Mouse (Mus musculus): ENCODE results near the gene Rasal1.

Rasal1 gene

DNA sequence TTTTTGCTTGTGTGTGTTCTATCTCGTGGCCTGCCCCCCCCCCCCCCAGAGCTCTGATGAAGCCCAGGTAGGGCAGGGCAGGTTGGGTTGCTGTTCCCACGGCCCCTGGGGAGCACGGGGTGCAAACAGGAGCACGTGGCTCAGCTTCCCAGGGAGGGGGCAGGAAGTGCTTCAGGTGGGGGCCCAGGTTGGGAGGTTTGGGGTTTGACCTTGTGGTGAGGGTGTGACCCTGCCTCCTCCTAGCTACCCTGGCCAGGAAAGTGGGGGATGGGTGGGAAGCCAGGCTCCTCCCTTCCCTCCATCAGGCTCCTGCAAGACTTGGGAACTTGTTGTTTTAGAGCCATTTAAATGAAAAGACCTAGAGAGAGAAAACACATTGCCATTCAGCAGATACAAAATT lies 39.8 kb downstream of the Rasal1 start:
- in situ Hi-C loops (cut with MboI, MseI) = no loop called here

GRCm38 (mm10) chr5:120690417-120690816 lies 41.8 kb downstream of the Rasal1 start:
- in situ Hi-C loops (cut with MboI, MseI) = no loop called here

DNA sequence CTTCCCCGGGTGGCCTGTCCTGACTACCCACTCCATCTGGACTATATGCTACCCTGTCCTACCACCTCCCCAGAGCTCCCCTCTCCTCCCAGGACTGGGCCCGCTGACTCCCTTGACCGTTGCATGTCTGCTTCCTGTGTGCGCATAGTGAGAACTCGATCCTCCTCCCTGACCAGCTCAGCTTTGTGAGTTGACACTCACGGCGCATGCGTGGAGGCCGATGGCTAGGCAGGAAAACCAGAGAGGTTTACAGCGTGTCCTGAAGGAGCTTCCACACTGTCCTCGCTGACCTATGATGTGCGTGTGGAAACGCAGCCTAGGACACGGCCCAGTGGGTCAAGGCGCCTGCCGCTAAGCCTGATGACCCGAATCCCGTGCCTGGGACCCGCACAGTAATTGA lies 43.4 kb downstream of the Rasal1 start:
- in situ Hi-C loops (cut with MboI, MseI) = no loop called here

DNA sequence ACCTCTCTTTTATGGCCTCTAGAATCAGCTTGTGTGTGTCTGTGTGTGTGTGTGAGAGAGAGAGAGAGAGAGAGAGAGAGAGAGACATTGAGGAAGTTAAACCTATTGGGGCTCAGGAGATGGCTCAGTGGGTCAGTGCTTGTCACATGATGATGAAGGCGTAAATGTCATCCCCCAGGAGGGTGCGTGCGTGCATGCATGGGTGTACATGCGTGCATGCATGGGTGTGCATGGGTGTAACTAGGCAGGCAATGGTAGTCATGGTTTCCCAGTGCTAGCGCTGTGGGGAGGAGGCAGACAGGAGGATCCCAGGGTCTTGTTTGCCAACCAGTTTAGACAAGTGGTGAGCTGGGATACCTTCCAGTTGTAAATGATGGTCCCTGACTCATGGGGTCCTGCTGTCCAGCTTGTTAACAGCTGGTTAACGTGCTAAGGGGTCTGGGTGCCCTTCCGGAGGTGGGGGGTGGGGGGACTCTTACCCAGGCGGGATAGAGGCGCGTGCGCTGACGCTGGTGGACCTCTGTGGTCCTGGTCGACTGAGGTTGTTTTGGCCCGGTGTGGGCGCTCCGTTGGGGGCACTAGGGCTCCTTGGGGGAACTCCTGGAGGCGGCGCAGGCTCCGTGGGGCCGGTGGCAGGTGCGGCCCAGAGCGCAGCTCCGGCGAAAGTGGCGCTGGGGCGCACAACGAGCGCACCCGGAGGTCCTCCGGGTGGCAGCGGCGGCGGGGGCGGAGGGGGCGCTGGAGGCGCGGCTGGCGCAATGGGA lies 45.5 kb downstream of the Rasal1 start:
- in situ Hi-C loops (cut with MboI, MseI) = no loop called here

- in situ Hi-C loops (cut with MboI, MseI) = no loop called here
Measured at GRCm38 (mm10) chr5:120694695-120695074, 46.1 kb downstream of the Rasal1 start.

DNA sequence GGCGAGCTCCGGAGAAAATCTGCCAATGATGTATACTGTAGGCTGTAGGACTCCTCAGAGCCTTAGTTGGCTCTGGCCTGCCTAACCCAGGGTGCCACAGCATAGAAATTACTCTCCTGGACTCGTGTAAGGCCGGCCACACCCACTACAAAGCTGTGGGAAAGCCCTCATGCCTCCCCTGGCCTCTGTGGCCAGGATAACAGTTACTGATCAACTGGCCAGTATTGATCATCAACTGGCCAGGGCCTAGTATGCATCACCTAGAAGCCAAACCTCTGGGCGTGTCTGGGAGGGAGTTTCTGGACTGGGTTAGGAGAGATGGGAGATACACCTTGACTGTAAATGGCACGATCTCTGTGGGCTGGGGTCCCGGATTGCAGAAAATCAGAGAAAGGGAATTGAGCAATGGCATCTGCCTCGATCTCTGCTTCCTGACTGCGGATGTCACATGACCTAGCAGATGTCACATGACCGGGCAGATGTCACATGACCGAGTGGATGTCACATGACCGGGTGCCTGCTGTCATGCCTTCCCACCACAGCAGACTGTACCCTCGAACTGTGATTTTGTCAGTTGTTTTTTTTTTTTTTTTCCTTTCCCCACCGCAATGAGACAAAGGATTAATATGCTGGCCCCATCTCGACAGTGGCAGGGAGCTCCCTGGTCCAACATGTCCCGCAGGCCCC lies 47.6 kb downstream of the Rasal1 start:
- in situ Hi-C loops (cut with MboI, MseI) = no loop called here

- in situ Hi-C loops (cut with MboI, MseI) = no loop called here
Measured at GRCm38 (mm10) chr5:120696865-120697264, 48.3 kb downstream of the Rasal1 start.

DNA sequence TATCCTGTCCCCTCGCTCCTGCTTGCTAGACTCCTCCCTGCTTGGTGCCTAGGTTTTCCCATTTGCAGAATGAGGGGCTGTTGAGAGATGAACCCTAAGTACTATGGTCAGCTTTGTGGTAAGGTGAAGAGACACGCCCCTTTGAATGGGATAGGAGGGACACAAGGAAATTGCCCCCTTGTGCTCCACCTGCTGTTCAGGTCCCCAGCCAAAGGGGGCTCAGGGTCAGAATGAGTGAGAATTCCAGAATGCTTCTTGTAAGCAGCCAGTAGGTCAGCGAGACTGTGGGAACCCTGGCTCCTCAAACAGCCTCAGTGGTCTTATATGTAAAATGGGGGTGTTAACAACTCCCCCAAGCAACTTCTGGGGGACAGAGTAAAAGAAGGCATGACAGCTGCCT lies 49.6 kb downstream of the Rasal1 start:
- in situ Hi-C loops (cut with MboI, MseI) = no loop called here

DNA sequence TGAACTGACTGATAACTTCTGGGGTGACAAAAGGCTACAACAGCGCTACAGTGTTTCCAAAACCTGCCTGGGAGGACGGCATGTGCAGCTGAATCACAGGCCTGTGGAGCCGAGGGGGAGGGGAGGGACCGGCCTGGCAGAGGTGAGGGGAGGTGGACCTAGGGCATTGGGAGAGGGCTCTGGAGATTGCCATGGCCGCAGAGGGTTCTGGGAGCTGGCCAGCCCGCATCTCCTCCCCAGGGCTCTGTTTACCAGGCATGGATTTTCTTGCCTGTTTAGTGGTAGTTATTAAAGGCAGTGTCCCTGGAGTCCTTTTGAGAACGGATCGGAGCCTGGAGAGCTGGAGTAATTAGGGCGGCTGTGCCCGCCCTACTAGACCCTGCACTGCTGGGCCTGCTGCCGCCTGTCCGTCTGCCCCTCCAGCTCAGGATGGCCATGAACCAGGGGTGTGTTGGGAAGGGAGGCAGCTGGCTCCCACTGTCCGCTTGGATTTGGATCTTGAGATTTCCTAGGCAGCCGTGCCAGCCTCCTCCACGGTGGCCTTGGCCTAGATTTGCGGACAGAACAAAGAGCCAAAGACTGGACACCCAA lies 50.3 kb downstream of the Rasal1 start:
- in situ Hi-C loops (cut with MboI, MseI) = no loop called here

GRCm38 (mm10) chr5:120700996-120701790 lies 52.6 kb downstream of the Rasal1 start:
- in situ Hi-C loops (cut with MboI, MseI) = no loop called here

GRCm38 (mm10) chr5:120702421-120702820 lies 53.8 kb downstream of the Rasal1 start:
- in situ Hi-C loops (cut with MboI, MseI) = no loop called here

DNA sequence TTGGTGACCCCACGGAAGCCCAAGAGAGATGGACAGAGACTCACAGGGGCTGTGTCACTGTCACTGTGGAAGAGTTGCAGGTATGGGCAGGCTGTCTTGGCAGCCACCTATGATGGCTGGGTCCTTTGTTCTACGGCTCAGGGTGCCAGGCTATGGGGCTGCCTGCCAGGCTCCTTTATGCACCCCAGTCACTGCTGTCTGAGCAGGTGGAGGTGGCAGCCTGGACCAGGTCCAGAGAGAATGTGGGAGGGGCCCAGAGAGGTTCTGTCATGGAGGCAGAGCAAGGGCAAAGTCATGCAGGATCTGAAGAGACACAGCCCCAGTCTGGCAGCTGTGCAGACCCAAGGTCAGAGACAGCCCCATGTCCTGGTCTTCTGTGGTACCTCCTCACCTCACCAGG lies 54.4 kb downstream of the Rasal1 start:
- in situ Hi-C loops (cut with MboI, MseI) = no loop called here

DNA sequence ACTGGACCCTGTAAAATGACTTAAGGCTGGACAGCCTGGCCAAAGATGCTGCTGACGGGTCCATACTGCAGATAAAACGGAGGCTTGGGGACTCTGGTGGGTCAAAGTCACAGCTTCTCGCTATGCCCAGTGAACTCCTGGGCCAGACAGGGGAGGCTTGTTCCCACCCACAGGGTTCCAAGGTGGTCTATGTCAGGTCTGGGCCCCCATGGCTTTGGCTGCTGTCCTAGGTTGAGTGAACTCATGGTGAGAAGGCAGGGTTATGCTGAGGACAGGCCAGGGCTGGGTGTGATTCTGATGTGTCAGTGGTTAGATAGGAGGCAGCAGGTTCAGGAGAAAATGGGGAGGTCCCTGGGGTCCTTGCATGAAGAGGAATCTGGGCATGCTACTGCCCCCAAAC lies 55.0 kb downstream of the Rasal1 start:
- in situ Hi-C loops (cut with MboI, MseI) = no loop called here

DNA sequence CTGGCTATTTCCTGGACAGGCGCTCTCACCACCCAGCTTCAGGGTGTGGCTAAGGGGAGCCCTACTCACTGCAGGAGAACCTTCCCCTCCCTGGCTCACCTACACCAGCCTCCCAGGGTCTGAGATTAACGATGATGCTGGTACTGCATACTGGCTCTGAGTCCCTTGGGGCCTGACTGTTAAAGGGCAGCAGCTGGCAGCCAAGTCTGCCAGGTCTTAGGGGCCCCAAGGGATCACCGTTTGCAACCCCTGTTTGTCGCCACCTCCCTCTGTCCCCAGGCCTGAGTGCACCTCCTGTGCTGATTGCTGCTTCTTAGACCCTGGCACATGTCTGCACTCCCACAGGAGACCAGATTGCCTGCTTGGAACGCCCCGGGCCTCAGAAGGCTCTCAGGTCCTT lies 55.8 kb downstream of the Rasal1 start:
- in situ Hi-C loops (cut with MboI, MseI) = no loop called here

DNA sequence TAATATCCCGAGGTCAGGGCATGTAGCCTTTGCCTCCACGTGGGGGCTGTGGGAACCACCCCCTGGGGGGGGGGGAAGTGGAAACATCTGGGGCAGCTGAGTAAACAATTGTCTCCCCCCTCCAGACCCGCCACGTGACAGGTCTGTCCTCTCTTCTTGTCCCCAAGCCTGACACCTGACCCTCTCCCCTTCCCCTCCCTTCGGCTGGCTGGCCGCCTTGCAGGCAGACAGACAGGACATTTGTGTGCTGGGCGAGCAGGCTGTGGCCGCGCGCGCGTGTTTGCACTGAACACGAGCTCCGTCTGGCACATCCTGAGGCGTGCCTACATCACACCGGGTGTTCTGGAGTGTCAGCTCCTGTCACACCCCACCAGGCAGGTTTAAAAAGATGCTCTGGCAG lies 57.9 kb downstream of the Rasal1 start:
- in situ Hi-C loops (cut with MboI, MseI) = no loop called here

GRCm38 (mm10) chr5:120706976-120707375 lies 58.4 kb downstream of the Rasal1 start:
- in situ Hi-C loops (cut with MboI, MseI) = no loop called here

DNA sequence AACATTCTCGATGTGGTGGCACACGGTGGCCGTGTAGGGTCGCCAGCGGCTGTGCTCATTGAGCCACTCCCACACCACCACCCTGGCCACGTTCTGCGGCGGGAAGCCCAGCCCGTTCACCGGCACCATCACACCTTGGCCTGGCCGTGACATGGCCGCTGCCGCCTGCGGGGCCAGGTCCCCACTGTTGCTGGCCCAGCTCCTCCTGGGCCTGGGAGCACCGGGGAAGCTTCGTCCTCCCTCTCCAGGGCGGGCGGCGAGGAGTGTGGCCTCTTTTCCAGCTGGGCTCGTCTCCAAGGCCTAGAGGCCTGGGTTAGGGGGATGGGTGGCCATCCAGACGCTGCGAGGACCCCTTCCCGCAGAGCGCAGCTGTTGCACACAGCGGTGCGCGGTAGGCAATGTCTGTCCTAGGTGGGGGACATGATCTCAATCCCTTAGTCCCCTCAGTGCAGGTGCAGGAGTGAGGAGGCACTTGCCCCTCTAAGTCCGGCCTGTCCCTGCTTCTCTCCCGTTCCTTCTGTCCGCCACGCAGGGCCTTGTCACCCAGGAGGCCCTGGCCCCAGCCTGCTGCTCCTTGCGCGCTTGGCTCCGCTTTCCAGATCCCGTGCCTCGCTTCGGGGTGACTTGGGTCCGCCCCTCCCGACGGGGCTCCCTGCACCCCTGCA lies 61.7 kb downstream of the Rasal1 start:
- in situ Hi-C loops (cut with MboI, MseI) = loop anchor here (5.0 kb wide), 3 partner anchors 38 to 93 kb away; no protein-coding TSS in a partner anchor

DNA sequence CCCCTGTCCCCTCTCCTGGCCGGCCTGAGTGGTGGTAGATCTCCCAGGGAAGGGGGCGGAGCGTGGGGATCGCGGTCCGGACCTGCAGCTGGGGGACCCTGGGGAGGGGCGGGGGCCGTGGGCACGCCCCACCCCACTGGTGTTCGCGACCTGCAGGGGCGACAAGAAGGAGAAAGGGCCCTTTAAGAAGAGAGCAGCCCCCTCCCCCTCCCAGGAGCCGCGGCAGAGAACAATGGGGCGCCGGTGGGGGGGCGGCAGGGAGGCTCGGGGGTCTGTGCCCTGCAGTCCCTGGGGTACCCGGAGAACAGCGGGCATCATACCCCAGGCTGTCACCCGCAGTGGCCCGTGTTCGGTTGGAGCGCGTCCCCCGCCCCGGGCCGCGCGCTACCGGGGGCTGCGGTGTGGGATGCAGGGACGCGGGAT lies 62.2 kb downstream of the Rasal1 start:
- in situ Hi-C loops (cut with MboI, MseI) = loop anchor here (5.0 kb wide), 3 partner anchors 39 to 94 kb away; no protein-coding TSS in a partner anchor

- in situ Hi-C loops (cut with MboI, MseI) = loop anchor here (5.0 kb wide), 3 partner anchors 39 to 94 kb away; no protein-coding TSS in a partner anchor
Measured at GRCm38 (mm10) chr5:120711416-120711815, 62.8 kb downstream of the Rasal1 start.

DNA sequence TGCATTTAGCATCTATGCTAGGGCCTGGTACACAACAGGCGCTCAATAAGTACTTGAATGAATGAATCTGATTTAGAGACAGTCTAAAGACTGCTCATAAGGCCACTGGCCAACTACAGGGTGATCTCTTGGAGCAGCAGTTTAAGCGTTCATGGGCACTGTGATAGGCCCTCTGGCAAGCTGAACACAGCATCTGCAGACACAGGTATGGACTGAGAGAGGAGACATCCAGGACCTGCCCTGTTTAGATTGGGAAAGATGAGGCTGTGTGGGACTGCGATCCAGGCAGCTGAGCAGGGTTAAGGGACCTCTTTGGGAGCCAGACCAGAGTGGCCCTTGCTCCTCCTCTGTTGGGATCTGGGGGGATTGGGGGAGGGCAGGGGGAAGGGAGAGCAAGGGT lies 63.2 kb downstream of the Rasal1 start, which contains the start of gene Dtx1:
Gene Dtx1 (minus strand): TSS at position 101 of the 400 bp plus-strand sequence.
- in situ Hi-C loops (cut with MboI, MseI) = loop anchor here (5.0 kb wide), 3 partner anchors 40 to 95 kb away; no protein-coding TSS in a partner anchor

DNA sequence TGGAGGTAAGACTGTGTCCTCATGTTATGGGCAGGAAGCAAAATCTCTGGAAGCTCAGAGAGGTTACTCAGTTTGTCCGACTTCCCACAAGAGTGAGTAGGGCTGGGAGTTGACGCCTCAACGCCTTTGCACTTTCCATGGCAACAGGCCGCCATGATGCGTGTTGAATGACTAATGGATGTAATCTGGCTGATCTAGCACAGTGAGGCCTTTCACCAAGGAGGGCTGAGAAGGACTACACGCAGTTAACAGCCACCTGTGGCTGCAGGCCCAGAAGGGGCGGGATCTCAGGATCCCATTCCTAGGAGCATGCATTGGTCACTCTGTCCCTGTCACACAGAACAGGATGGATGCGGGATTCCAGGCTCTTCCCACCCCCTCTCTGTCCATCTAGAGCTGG lies 64.1 kb downstream of the Rasal1 start:
- in situ Hi-C loops (cut with MboI, MseI) = loop anchor here (5.0 kb wide), 3 partner anchors 40 to 95 kb away; no protein-coding TSS in a partner anchor
